Mouse (Mus musculus): Measurements from ENCODE around the gene Fgf12. TPM values are rescaled to one million over a fixed set of nuclear protein-coding genes. Genes with fewer than 3 reads are reported as not detected.

Gene Fgf12
- polyA plus RNA-seq, 1 experiment: not detected

- no peak for TF ChIP-seq GATA1 (IDR thresholded peaks at IDR 0.05; ENCODE audit: low read length)
Measured at GRCm38 (mm10) chr16:28645030-28645429, 107.8 kb downstream of the Fgf12 start.

GRCm38 (mm10) chr16:28631721-28632120 lies 121.1 kb downstream of the Fgf12 start:
- no peak for TF ChIP-seq GATA1 (IDR thresholded peaks at IDR 0.05; ENCODE audit: low read length)

- no peak for TF ChIP-seq GATA1 (IDR thresholded peaks at IDR 0.05; ENCODE audit: low read length)
Measured at GRCm38 (mm10) chr16:28630771-28631484, 121.9 kb downstream of the Fgf12 start.

DNA sequence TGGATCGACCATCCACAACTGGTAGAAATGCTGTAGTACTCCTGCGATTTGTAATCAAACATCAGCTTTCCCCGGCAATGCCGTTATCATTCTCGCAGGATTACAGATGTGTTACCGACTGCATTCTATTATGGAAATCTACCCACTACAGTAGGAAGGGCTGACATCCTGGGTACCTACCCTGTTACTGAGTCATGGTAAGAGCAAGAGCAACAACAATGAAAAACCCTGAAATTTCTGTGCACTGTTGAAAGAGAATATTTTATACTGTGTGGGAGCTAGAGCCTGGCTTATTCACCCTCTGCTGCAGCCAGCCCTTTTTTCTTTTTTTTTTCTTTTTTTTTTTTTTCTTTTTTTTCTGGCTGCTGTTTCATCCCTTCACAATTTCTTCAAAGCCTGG lies 126.6 kb downstream of the Fgf12 start:
- no peak for TF ChIP-seq GATA1 (IDR thresholded peaks at IDR 0.05; ENCODE audit: low read length)

- no peak for TF ChIP-seq GATA1 (IDR thresholded peaks at IDR 0.05; ENCODE audit: low read length)
Measured at GRCm38 (mm10) chr16:28625689-28626088, 127.2 kb downstream of the Fgf12 start.

GRCm38 (mm10) chr16:28614412-28614811 lies 138.5 kb downstream of the Fgf12 start:
- no peak for TF ChIP-seq GATA1 (IDR thresholded peaks at IDR 0.05; ENCODE audit: low read length)

DNA sequence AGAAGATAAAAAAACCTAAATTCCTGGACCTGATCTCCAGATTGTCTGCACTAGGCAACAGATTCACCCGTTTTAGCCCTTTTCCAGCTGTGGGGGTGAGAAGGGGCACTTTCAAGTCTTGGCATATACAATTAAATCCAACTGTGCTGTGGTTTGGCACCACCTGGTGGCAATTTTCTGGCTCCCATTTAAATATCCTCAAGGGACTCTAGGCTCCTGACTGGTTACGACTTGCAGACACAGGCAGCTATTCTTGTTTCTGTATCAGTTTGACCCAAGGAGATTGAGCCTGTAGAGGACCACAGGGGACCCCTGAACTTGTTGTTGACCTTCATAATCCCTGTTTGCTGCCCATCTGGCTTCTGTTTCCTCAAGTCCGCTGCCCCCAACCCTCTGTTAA lies 141.9 kb downstream of the Fgf12 start:
- no peak for TF ChIP-seq GATA1 (IDR thresholded peaks at IDR 0.05; ENCODE audit: low read length)

DNA sequence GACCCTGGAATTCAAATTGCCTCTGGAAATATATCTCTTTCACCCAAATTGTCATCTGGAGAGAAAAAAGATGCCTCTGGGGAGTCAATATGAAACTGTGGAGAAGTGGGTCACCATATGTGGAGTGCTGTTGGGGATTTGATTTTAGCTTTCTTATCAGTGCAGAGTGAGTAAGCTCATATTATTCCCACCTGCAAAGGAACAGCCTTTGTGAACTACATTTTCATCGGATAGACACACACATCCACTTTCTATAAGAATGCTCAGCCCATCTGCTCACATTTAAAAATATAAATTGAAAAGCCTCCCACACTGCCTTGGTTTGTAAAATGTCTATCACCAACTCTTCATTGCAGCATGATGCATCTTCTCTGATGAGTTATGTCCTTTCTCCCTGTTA lies 149.7 kb downstream of the Fgf12 start:
- TF ChIP-seq GATA1 (IDR thresholded peaks at IDR 0.05; ENCODE audit: low read length): no peak

DNA sequence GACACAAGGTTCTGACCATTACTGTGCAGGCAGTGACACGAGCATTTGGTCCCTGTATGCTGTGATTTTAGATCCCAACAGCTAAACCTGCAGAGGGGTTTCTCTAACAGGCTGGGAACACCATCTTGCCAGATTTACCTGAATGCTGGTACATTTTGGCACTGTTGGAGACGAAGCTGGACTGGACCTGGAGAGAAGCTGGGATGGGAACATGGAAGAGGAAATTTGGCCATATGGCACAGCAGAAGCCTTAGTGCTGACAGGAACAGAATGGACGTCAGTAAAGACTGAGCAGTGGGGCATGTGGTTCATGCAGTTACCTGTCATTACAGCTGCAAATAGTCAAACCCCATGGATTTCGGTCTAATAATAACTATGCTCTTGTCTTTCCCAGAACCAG lies 151.1 kb downstream of the Fgf12 start:
- no peak for TF ChIP-seq GATA1 (IDR thresholded peaks at IDR 0.05; ENCODE audit: low read length)

DNA sequence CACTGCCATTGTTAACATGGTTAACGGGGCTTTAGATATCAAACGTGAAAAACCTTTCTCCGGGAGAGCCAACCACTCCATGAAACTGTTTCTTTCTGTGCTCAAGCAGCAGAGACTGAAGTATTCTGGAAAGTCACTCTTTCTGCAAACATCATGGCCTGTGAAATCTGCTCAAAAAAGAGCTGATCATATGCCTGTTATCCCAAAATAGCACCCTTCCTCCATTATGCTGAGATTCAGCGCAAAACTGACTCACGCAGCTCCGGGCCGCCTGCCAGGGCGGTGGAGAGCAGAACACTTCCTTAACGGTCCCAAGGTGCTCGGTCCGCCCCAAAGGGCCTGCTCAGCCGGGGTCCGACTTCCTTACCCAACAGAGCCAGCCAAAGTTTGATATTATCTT lies 156.8 kb downstream of the Fgf12 start:
- no peak for TF ChIP-seq GATA1 (IDR thresholded peaks at IDR 0.05; ENCODE audit: low read length)

DNA sequence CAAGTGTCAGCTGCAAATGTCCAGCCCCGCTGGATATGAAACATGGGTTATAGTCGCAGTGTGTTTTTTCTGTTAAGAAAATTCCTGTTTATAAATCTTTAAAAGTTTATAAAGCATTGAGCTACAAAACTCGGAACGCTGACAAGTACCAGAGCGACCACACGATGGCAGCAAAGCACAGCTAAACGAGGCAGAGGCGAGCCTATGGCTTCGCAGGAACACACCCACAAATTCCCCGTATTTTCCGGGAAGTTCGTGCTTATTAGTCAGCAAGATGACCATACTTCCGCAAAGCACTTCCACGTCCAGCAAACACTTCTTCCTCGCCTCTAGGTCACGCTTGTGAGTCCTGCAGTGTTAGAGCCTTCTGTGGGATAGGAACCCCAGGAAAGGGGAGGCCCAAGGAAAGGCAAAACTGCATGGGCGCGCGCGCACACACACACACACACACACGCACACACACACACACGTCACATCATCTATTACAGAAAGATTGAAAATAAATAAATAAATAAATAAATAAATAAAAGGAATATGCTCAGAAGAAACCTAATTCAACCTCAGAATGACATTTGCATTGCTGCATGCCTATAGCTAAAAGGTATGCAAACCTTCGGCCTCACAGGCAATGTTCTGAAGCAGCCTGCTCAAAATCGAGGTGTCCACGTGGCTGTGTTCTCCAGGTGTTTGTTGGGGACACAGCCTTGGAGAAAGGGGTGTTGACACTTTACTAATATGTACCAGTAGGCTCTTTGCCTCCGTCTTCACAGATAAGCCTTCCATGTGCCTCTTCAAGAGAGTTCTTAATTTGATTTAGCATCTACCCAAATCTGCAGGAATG lies 159.6 kb downstream of the Fgf12 start:
- TF ChIP-seq GATA1 (IDR thresholded peaks at IDR 0.05; ENCODE audit: low read length): no peak

GRCm38 (mm10) chr16:28592466-28592865 lies 160.4 kb downstream of the Fgf12 start:
- no peak for TF ChIP-seq GATA1 (IDR thresholded peaks at IDR 0.05; ENCODE audit: low read length)

GRCm38 (mm10) chr16:28591583-28591982 lies 161.3 kb downstream of the Fgf12 start:
- no peak for TF ChIP-seq GATA1 (IDR thresholded peaks at IDR 0.05; ENCODE audit: low read length)

- TF ChIP-seq GATA1 (IDR thresholded peaks at IDR 0.05; ENCODE audit: low read length): no peak
Measured at GRCm38 (mm10) chr16:28572212-28572611, 180.7 kb downstream of the Fgf12 start.

DNA sequence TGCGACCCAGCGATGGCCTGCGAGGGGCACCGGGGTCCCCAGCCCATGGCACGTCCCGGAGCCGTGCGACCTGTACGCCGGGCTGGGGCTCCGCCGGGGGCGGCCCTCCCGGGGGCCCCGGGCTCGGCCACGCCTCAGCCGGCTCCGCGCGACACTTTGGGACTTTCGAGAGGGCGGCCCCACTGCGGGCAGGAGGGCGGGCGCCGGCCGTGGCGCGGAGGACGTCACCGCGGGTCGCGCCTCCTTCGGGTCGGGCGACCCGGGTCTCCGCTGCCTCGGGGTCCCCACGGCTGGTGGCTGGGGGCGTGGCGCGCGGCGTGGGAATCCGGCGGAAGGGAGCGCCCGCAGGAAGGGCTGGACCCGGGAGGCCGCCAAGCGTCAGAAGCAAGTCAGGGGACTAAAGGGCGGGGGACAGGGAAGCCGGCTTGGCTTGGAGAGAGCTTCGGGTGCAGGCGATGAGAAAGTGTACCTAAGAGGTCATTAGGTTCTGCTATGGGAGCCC lies 188.1 kb downstream of the Fgf12 start:
- no peak for TF ChIP-seq GATA1 (IDR thresholded peaks at IDR 0.05; ENCODE audit: low read length)

DNA sequence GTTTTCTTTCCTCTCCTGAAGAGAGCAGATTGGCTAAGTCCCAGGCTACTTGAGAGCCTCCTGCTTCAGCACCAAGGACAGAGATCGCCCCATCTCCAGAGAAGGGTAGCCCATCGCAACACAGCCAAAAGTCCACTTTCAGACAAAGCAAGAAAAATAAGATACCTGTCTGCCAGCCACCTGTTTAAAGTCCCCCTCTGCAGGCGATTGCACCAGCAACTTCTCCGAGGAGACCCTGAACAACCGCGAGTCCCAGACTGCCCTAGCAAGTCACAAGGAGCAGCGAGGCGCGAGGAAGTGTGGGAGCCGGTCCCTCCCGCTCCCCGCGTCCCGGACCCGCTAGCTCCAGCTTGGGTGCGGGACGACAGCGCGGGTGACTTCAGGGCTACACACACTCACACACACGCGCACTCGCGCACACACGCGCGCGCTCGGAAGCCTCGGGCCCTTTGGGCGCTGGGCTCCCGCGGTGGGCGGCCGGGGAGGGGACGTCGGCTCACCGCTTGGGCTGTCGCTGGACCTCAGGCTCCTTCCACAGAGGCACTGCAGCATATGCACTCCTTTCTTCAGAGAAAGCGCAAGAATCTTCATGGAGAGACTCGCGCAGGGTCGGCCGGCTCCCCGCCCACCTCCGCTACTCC lies 188.7 kb downstream of the Fgf12 start:
- no peak for TF ChIP-seq GATA1 (IDR thresholded peaks at IDR 0.05; ENCODE audit: low read length)
